Mouse (Mus musculus): Measurements from ENCODE around the gene Aplp2. TPM values are rescaled to one million over a fixed set of nuclear protein-coding genes. Genes with fewer than 3 reads are reported as not detected.

Gene Aplp2
- total and polyA plus RNA-seq, 3 experiments: 79.4 to 724 (median 492) TPM

- Histone ChIP-seq H3K4me3 (ENCODE audit: low read depth, low read length) (no peak overlapping the region), H3K4me1 (ENCODE audit: insufficient read depth, low read depth, low read length) (no peaks in the 10 kb centered on the region; the same call in 1 of the 2 replicates), H3K27me3 (ENCODE audit: insufficient read depth, low read length) (peaks cover 25% of the 10 kb centered on the region), H3K36me3 (replicated peaks) (no peaks in the 10 kb centered on the region), H3K9me3 (replicated peaks) (no peaks in the 10 kb centered on the region)
- TF ChIP-seq CTCF (IDR thresholded peaks at IDR 0.05; ENCODE audit: low read depth, low read length) (no peak), POLR2AphosphoS5 (IDR thresholded peaks at IDR 0.05; ENCODE audit: insufficient replicate concordance, low read depth, low read length) (no peak), GATA2 (IDR thresholded peaks at IDR 0.05; ENCODE audit: borderline replicate concordance, low read depth, low read length) (no peak), GATA1 (IDR thresholded peaks at IDR 0.05; ENCODE audit: borderline replicate concordance, low read length) (no peak), TAL1 (conservative IDR thresholded peaks at IDR 0.05; ENCODE audit: low read depth, low read length) (no peak)
- ATAC-seq (ENCODE audit: extremely low read depth, insufficient number of reproducible peaks, low FRiP score, poor library complexity, severe bottlenecking) (no peak), DNase-seq (ENCODE audit: low spot score) (no peak)
Measured at GRCm38 (mm10) chr9:31108464-31108863, 103.2 kb downstream of the Aplp2 start.

Other genes with a start within 250 kb of the Aplp2 start
- 58.2 and 63.6 TPM in 2 replicates for gene Zbtb44, start 181.2 kb downstream of the Aplp2 start, total RNA-seq (2014; fragmentation: Nextera tagmentation)
- 24.7 and 27.5 TPM in 2 replicates for gene Zbtb44, start 181.2 kb downstream of the Aplp2 start, total RNA-seq (2017)
- 7.4 and 9.1 TPM in 2 replicates for gene Zbtb44, start 181.2 kb downstream of the Aplp2 start, polyA plus RNA-seq (2012)
- gene St14, start 80.0 kb downstream of the Aplp2 start, total RNA-seq (2014; fragmentation: Nextera tagmentation): not detected in 2 replicates
- gene St14, start 80.0 kb downstream of the Aplp2 start, total RNA-seq (2017): 0.16 TPM in 1 of 2 replicates, not detected in the other
- 0.02 TPM in 1 of 2 replicates, not detected in the other for gene St14, start 80.0 kb downstream of the Aplp2 start, polyA plus RNA-seq (2012)
- 12.0 and 19.9 TPM in 2 replicates for gene Prdm10, start 68.7 kb upstream of the Aplp2 start, total RNA-seq (2014; fragmentation: Nextera tagmentation)
- gene Prdm10, start 68.7 kb upstream of the Aplp2 start, total RNA-seq (2017): 9.5 and 9.9 TPM in 2 replicates
- gene Prdm10, start 68.7 kb upstream of the Aplp2 start, polyA plus RNA-seq (2012): 3.6 and 5.3 TPM in 2 replicates
- gene Nfrkb, start 174.4 kb upstream of the Aplp2 start, total RNA-seq (2014; fragmentation: Nextera tagmentation): 36.7 and 39.9 TPM in 2 replicates
- gene Nfrkb, start 174.4 kb upstream of the Aplp2 start, total RNA-seq (2017): 23.8 and 24.4 TPM in 2 replicates
- 11.0 and 21.2 TPM in 2 replicates for gene Nfrkb, start 174.4 kb upstream of the Aplp2 start, polyA plus RNA-seq (2012)